Mouse (Mus musculus) ZHBTc4 (cell line): ENCODE results near the gene Enpp1.

ENCODE experiments used
- DNase-seq: peaks from one replicate; pipeline ENCODE4 v3.0.0-alpha.2; 2011; ENCODE audit warnings: low read depth, low spot score

Gene Enpp1

GRCm38 (mm10) chr10:24638306-24639070 lies 73.5 kb downstream of the Enpp1 start:
- DNase-seq, result no peak

GRCm38 (mm10) chr10:24636986-24637385 lies 75.0 kb downstream of the Enpp1 start:
- DNase-seq, result no peak

- DNase-seq, result no peak
Measured at GRCm38 (mm10) chr10:24635884-24636283, 76.1 kb downstream of the Enpp1 start.

- no peak for DNase-seq
Measured at GRCm38 (mm10) chr10:24635331-24635815, 76.6 kb downstream of the Enpp1 start.

- DNase-seq, result peak; percentile 49
Measured at GRCm38 (mm10) chr10:24634288-24634687, 77.7 kb downstream of the Enpp1 start.

GRCm38 (mm10) chr10:24631122-24631521 lies 80.8 kb downstream of the Enpp1 start:
- no peak for DNase-seq

GRCm38 (mm10) chr10:24630469-24631081 lies 81.4 kb downstream of the Enpp1 start:
- peak; percentile 78 for DNase-seq

- DNase-seq, result no peak
Measured at GRCm38 (mm10) chr10:24629086-24629720, 82.8 kb downstream of the Enpp1 start.

- DNase-seq, result no peak
Measured at GRCm38 (mm10) chr10:24628466-24628865, 83.5 kb downstream of the Enpp1 start.

- DNase-seq, result no peak
Measured at GRCm38 (mm10) chr10:24627262-24627661, 84.7 kb downstream of the Enpp1 start.

GRCm38 (mm10) chr10:24625060-24625701 lies 86.8 kb downstream of the Enpp1 start:
- DNase-seq, result peak; percentile 93

GRCm38 (mm10) chr10:24622586-24622985 lies 89.4 kb downstream of the Enpp1 start:
- DNase-seq, result peak; percentile 89

- DNase-seq, result peak; percentile 68
Measured at GRCm38 (mm10) chr10:24621572-24621971, 90.4 kb downstream of the Enpp1 start.

- peak; percentile 55 for DNase-seq
Measured at GRCm38 (mm10) chr10:24616572-24616971, 95.4 kb downstream of the Enpp1 start.

GRCm38 (mm10) chr10:24615799-24616198 lies 96.2 kb downstream of the Enpp1 start:
- peak; percentile 74 for DNase-seq

GRCm38 (mm10) chr10:24614726-24615125 lies 97.2 kb downstream of the Enpp1 start:
- no peak for DNase-seq

GRCm38 (mm10) chr10:24609766-24610165 lies 102.2 kb downstream of the Enpp1 start:
- DNase-seq, result peak; percentile 70

- DNase-seq, result no peak
Measured at GRCm38 (mm10) chr10:24609146-24609545, 102.8 kb downstream of the Enpp1 start.

- DNase-seq, result no peak
Measured at GRCm38 (mm10) chr10:24603727-24604126, 108.2 kb downstream of the Enpp1 start.

GRCm38 (mm10) chr10:24603035-24603434 lies 108.9 kb downstream of the Enpp1 start:
- DNase-seq, result no peak

- no peak for DNase-seq
Measured at GRCm38 (mm10) chr10:24599802-24600201, 112.2 kb downstream of the Enpp1 start.

GRCm38 (mm10) chr10:24598693-24599092 lies 113.3 kb downstream of the Enpp1 start:
- DNase-seq, result no peak
